Mouse (Mus musculus) testis, adult 2 months (tissue): Measurements from ENCODE around the gene Id4.
A peak's percentile ranks its signal among the peaks of the same experiment; 100 is the strongest.

Source experiments
- CTCF ChIP-seq: fragments of 200-500 bp; IDR thresholded peaks from 2 replicates; pipeline ENCODE4 v1.5.1; 2012; ENCODE audit warnings: low read depth, mild to moderate bottlenecking, inconsistent platforms, low read length, moderate library complexity; ENCODE audit not compliant: control insufficient read depth, insufficient read depth, insufficient replicate concordance
- POLR2A ChIP-seq: fragments of 200-500 bp; IDR thresholded peaks from 2 replicates; pipeline ENCODE4 v1.6.1; 2012; ENCODE audit warnings: low read depth, mild to moderate bottlenecking, inconsistent platforms, low read length, moderate library complexity; ENCODE audit not compliant: control insufficient read depth

DNA sequence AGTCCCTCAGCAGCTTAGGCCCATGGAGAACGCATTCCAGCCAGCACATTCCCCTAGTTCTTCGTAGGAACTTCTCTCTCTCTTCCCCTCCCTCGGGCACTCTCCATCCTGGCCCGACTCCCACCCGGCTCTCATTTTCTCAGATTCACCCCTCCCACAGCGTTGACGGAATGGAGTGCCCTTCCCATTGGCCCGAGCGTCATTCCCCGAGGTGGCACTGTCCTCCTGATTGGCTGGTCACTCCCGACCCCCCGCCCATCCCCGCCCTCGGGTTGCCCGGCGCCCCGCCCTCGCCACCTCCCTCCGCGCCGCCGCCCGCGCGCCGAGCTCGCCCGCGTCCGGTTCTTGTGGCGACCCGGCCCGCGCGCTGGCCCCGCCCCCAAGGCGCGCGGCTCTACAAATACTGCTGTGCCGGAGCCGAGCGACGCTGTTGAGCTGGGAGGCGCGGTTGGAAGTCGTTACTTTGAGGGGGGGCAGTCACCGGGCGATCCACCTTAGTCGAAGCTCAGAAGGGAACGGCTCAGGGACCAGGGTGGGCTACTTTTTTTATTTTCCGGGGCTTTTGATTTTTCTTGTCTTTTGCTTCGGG is at the start of gene Id4:
- peak; percentile 89 for TF ChIP-seq POLR2A
- TF ChIP-seq CTCF, result no peak
